Mouse (Mus musculus) midbrain, embryonic 15.5 days (tissue): ENCODE results near the gene Zcwpw1. TPM values are rescaled to one million over a fixed set of nuclear protein-coding genes. Genes with fewer than 3 reads are reported as not detected.
"Not testable (repeated sequence)": the region's sequence is repeated elsewhere in the genome, so short reads cannot be mapped to it uniquely, and the experiment has no call there.

Experiments used
- ATAC-seq: fragments of 200-750 bp; cut with Nextera tagmentation; replicated peaks from 2 replicates; pipeline ENCODE4 v1.8.0; 2017; ENCODE audit warnings: moderate TSS enrichment
- H3K27ac ChIP-seq: fragments of 300-500 bp; sonication (generic); 2 replicates; pipeline ENCODE4 v1.5.1; 2015; ENCODE audit warnings: mild to moderate bottlenecking, inconsistent platforms
- H3K27me3 ChIP-seq: fragments of 300-500 bp; sonication (generic); replicated peaks from 2 replicates; pipeline ENCODE4 v1.6.1; 2015; ENCODE audit warnings: inconsistent platforms
- H3K36me3 ChIP-seq: fragments of 300-500 bp; sonication (generic); replicated peaks from 2 replicates; pipeline ENCODE4 v1.6.1; 2015; ENCODE audit warnings: inconsistent platforms
- H3K4me1 ChIP-seq: fragments of 300-500 bp; sonication (generic); 2 replicates; pipeline ENCODE4 v1.6.1; 2015; ENCODE audit warnings: inconsistent platforms
- H3K4me2 ChIP-seq: fragments of 300-500 bp; sonication (generic); 2 replicates; pipeline ENCODE4 v1.6.1; 2015; ENCODE audit warnings: inconsistent platforms, mild to moderate bottlenecking, moderate library complexity
- H3K4me3 ChIP-seq: fragments of 300-500 bp; sonication (generic); 2 replicates; pipeline ENCODE4 v1.5.1; 2015; ENCODE audit warnings: mild to moderate bottlenecking, inconsistent platforms
- H3K9ac ChIP-seq: fragments of 300-500 bp; sonication (generic); 2 replicates; pipeline ENCODE4 v1.6.1; 2015; ENCODE audit warnings: mild to moderate bottlenecking, inconsistent platforms
- H3K9me3 ChIP-seq: fragments of 300-500 bp; sonication (generic); 2 replicates; pipeline ENCODE4 v1.6.1; 2016; ENCODE audit warnings: inconsistent platforms
- WGBS: fragments of 180-500 bp; shearing (Covaris S2); methylation state at CpG from one replicate; pipeline ENCODE4 v1.1.7; 2015; ENCODE audit warnings: mixed read lengths; 5-methylcytosine and 5-hydroxymethylcytosine counted together
- polyA plus RNA-seq: library from polyadenylated mRNA; unstranded; fragments of >200 nt; fragmentation: Nextera tagmentation; extraction: Ambion mirVana; gene quantifications from 2 replicates; pipeline ENCODE4 v1.2.1, GENCODE M21; 2015

The Zcwpw1 gene
- polyA plus RNA-seq, 1 experiment from 2014 or later, result 11.9 TPM

DNA sequence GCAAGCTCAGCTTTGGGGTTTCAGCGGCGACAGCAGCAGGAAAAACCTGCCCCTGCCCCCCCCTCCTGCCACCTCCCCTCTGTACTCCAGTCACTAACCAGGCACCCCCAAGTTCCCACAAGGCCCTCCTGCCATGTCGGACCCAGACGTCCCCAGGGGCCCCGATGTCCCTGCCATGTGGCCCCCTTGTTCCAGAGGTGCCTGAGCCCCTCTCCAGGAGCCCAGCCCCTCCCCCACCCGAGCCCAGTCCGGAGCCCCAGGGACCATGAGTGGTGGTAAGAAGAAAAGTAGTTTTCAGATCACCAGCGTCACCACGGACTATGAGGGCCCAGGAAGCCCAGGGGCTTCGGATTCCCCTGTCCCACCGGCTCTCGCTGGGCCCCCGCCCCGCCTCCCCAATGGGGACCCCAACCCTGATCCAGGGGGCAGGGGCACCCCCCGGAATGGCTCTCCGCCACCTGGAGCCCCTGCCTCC is 40.7 kb upstream of the Zcwpw1 start:
- Histone ChIP-seq H3K4me2 (peak overlapping the region; percentile 87), H3K9me3 (no peaks in the 10 kb centered on the region), H3K4me1 (peaks cover 43% of the 10 kb centered on the region), H3K9ac (peak overlapping the region; percentile 63), H3K36me3 (no peaks in the 10 kb centered on the region), H3K27me3 (no peaks in the 10 kb centered on the region), H3K27ac (peak overlapping the region; percentile 88), H3K4me3 (peak overlapping the region; percentile 60)
- under 1% methylated on average over 16 of the region's 16 CpGs for WGBS
- ATAC-seq, result no peak

DNA sequence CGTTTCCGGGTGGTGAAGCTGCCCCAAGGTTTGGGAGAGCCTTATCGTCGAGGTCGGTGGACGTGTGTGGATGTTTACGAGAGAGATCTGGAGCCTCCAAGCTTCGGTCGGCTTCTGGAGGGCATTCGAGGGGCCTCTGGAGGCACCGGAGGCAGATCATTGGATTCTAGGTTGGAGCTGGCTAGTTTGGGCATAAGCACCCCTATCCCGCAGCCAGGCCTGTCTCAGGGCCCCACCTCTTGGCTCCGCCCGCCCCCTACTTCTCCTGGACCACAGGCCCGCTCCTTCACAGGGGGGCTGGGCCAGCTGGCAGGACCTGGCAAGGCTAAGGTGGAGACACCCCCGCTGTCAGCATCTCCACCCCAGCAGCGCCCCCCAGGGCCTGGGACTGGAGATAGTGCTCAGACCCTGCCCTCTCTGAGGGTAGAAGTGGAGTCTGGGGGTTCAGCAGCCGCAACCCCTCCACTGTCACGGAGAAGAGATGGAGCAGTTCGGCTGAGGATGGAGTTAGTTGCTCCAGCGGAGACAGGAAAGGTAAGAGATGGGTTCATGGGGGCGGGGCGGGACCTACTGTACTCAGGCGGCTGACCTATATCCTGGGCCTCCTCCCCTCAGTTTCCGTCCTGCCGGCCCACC is 40.2 kb upstream of the Zcwpw1 start:
- H3K36me3 ChIP-seq, result no peaks in the 10 kb centered on the region

DNA sequence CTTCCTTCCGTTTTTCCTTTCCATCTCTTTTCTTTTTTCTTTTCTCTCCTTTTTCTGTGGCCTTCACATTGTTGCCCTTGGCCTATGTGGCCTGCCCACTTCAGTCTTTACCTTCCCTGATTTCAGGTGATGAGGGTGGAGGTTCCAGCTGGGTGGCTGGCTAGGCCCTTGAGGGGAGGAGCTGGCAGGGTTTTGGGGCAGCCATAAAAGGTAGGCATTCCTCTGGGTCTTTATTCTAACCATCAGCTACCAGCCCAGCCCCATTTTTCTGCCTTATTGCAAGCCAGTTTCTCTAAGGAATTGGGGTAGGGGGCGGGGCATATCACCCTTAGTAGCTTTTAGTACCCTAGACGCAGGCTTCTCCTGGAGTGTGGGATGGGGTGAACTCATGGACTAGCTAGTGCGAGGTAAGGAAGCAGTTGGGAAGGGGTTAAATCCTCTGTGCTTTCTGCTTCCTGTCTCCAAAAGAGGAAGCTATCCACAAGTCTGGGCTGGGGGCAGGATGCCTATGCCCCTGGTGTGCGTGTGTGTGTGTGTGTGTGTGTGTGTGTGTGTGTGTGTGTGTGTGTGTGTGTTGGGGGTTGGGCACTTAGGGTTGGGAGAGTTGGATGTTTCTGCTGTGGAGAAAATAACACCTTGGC is 39.3 kb upstream of the Zcwpw1 start:
- peak overlapping the region; percentile 87 for H3K4me2 ChIP-seq
- 0 out of 2 replicates have a peak overlapping the region, but pooled peaks have one; percentile 15 for H3K9ac ChIP-seq
- H3K4me1 ChIP-seq, result peaks cover 41% of the 10 kb centered on the region
- no peaks in the 10 kb centered on the region for H3K9me3 ChIP-seq
- peak overlapping the region; percentile 60 for H3K4me3 ChIP-seq
- no peak for ATAC-seq
- H3K27me3 ChIP-seq, result no peaks in the 10 kb centered on the region
- peak overlapping the region; percentile 40; the same call in 1 of the 2 replicates for H3K27ac ChIP-seq
- H3K36me3 ChIP-seq, result no peaks in the 10 kb centered on the region
- 37% methylated on average over 5 of the region's 5 CpGs for WGBS

More for the DNA sequence above, 40.2 kb upstream of the Zcwpw1 start:
- H3K4me2 ChIP-seq, result peak overlapping the region; percentile 87
- peak overlapping the region; percentile 63 for H3K9ac ChIP-seq
- 8% methylated on average over 26 of the region's 26 CpGs for WGBS
- no peaks in the 10 kb centered on the region for H3K9me3 ChIP-seq
- H3K4me1 ChIP-seq, result peaks cover 41% of the 10 kb centered on the region
- H3K27me3 ChIP-seq, result no peaks in the 10 kb centered on the region
- H3K4me3 ChIP-seq, result peak overlapping the region; percentile 60
- no peak for ATAC-seq
- peak overlapping the region; percentile 88 for H3K27ac ChIP-seq

DNA sequence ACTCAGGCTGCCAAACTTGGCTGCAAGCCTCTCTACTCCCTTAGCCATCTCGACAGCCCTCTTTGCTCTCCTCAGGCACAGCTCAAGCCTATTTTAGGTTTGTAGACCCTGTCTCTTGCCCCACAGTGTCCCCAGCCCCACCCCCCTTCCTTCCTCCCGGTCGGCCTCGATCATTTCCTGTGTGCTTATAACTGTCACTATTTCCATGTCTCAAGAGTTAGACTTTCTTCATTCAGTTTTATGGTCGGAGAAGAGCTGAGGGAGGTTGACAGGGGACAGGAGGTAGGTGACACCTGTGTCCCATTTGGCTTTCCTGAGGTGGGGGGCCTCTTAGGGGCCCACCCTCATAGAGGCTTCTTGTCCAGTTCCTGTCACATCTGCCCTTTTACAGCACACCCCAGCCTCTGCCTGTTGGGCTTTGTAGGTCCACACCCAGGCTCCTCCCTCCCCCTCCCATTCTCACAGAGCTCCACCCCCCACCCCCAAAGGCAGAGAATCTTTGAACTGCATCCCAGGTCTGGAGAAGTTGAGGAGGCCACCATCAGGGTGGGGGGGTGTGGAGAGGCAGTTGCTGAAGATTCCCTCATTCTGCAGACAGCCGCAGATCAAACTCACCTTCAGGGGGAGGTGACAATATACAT is 38.3 kb upstream of the Zcwpw1 start:
- peaks cover 41% of the 10 kb centered on the region for H3K4me1 ChIP-seq
- WGBS, result 81% methylated on average over 6 of the region's 6 CpGs
- no peak overlapping the region for H3K4me3 ChIP-seq
- no peaks in the 10 kb centered on the region for H3K27me3 ChIP-seq
- no peak overlapping the region for H3K9ac ChIP-seq
- no peak for ATAC-seq
- H3K4me2 ChIP-seq, result peak overlapping the region; percentile 87; the same call in 1 of the 2 replicates
- no peaks in the 10 kb centered on the region for H3K9me3 ChIP-seq
- H3K27ac ChIP-seq, result no peak overlapping the region
- no peaks in the 10 kb centered on the region for H3K36me3 ChIP-seq

DNA sequence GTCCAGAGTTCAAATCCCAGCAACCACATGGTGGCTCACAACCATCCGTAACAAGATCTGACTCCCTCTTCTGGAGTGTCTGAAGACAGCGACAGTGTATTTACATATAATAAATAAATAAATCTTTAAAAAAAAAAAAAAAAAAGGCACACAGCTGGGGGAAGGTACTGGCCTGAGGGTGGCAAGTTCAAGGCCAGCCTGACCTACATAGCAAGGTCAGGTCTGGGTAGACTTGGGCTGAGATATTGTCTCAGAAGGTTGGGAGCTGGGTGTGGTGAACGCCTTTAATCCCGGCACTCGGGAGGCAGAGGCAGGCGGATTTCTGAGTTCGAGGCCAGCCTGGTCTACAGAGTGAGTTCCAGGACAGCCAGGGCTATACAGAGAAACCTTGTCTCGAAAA is 37.4 kb upstream of the Zcwpw1 start:
- not testable (repeated sequence) for H3K4me3 ChIP-seq, H3K36me3 ChIP-seq, ATAC-seq, H3K9ac ChIP-seq, H3K27ac ChIP-seq, H3K9me3 ChIP-seq, H3K4me2 ChIP-seq, H3K27me3 ChIP-seq
- WGBS, result 97% methylated on average over 7 of the region's 8 CpGs
- peaks cover 41% of the 10 kb centered on the region for H3K4me1 ChIP-seq

DNA sequence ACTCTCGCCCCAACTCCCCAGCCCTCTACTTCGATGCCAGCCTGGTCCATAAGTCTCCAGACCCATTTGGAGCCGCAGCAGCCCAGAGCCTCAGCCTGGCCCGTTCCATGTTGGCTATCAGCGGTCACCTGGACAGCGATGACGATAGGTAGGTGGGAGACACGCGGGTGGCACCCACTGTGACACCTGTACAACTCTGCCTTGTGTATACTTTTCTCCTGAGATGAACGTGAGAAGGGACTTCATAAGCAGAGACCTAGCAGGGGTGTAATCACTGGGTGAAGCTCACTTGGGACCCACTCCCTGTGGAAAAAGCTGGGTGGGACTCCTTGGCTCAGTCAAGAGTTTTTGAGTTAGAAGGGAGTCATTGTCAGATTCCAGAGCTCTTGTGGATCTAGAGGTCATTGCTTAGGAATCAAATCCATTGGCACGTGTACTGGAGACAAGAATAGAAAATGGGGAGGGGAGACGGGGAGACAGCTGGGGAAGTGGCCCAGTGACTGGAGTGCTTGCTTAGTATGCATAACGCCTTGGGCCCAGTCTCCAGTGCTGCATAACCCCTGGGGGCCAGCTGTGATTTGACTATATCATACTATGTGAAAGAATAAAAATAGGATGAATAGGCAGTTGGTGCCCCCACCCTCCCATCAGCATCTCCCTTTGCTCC is 36.2 kb upstream of the Zcwpw1 start:
- Histone ChIP-seq H3K4me2 (no peak overlapping the region), H3K4me3 (no peak overlapping the region), H3K36me3 (no peaks in the 10 kb centered on the region), H3K27ac (no peak overlapping the region), H3K4me1 (peaks cover 37% of the 10 kb centered on the region), H3K9ac (no peak overlapping the region), H3K9me3 (no peaks in the 10 kb centered on the region), H3K27me3 (no peaks in the 10 kb centered on the region)
- 90% methylated on average over 13 of the region's 13 CpGs for WGBS
- no peak for ATAC-seq

DNA sequence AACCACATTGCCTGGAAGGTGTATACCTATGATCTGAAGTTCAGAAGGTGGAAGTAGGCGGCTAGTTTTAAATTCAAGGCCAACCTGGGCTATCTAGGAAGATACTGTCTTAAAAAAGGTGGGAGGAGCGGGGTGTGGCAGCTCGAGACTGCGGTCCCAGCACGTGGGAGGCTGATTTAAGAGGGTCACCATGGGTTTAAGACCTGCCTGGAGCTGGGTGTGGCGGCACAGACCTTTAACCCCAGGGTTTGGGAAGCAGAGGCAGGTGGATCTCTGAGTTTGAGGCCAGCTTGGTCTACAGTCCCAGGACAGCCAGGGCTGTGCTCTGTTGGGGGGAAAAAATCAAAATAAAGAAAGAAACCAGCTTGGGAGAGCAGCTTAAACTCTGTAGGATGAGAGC is 35.6 kb upstream of the Zcwpw1 start:
- Histone ChIP-seq H3K4me2 (no peak overlapping the region), H3K4me1 (peaks cover 34% of the 10 kb centered on the region), H3K27me3 (no peaks in the 10 kb centered on the region), H3K36me3 (no peaks in the 10 kb centered on the region), H3K4me3 (no peak overlapping the region), H3K9ac (no peak overlapping the region), H3K27ac (no peak overlapping the region), H3K9me3 (no peaks in the 10 kb centered on the region)
- 90% methylated on average over 6 of the region's 6 CpGs for WGBS
- ATAC-seq, result no peak

DNA sequence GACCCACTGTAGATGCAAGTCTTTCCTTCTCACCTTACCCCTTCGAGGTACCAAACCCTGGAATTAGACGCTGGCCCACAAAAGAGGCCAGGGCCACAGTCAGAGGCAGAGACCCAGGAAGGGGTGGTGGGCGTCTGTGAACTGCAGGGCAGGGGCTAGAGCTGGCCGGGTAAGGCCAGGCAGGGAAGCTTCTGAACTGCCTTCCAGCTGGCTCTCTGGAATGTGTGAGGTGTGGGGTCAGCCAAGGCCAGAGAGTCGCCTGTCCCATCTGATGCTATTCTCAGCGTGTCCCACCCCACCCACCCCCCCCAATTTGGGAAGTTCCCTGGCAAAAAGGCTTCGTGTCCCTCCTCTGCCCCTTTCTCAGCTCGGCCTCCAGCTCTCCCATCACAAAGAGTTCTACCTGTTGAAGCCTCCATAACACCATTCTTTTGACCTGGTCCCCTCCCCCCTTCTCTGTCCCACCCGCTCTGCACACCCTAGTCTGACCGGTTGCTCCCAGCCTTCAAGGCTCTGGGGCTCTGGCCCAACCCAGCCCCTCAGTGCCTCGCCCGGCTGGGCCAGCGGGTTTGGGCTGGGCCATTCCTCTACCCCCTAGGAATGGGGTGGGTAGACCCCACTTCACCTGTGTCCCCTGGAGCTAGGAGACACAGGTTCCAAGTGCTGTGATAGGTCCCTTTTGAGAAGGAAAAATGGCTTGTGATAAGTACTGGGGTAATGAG is 34.3 kb upstream of the Zcwpw1 start:
- Histone ChIP-seq H3K9me3 (no peaks in the 10 kb centered on the region), H3K4me2 (no peak overlapping the region), H3K27me3 (no peaks in the 10 kb centered on the region), H3K36me3 (no peaks in the 10 kb centered on the region), H3K9ac (no peak overlapping the region), H3K27ac (no peak overlapping the region), H3K4me3 (no peak overlapping the region), H3K4me1 (peaks cover 33% of the 10 kb centered on the region)
- ATAC-seq, result no peak
- WGBS, result 87% methylated on average over 13 of the region's 13 CpGs

DNA sequence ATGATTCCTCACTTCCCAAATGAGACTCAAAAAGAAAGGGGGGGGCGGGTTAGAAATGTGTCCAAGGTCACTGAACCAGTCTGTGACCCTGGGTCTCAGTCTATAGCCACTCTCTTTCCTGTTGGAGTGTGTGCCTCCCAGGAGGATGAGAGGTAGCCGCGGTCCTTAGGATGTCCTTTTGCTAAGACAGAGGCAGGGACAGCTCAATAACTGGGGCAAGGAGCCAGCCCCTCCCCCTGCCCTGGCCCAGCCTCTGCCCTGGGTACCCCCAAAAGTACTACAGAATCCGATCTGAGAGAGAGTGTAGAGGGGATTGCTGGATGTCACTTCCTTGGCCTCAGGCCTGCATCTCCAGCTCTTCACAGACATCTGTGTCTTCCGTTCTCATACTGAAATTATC is 32.2 kb upstream of the Zcwpw1 start:
- Histone ChIP-seq H3K27me3 (no peaks in the 10 kb centered on the region), H3K4me1 (peaks cover 27% of the 10 kb centered on the region), H3K36me3 (no peaks in the 10 kb centered on the region), H3K9ac (no peak overlapping the region), H3K4me2 (no peak overlapping the region), H3K4me3 (no peak overlapping the region), H3K9me3 (no peaks in the 10 kb centered on the region), H3K27ac (no peak overlapping the region)
- ATAC-seq, result no peak
- WGBS, result 78% methylated on average over 5 of the region's 5 CpGs

DNA sequence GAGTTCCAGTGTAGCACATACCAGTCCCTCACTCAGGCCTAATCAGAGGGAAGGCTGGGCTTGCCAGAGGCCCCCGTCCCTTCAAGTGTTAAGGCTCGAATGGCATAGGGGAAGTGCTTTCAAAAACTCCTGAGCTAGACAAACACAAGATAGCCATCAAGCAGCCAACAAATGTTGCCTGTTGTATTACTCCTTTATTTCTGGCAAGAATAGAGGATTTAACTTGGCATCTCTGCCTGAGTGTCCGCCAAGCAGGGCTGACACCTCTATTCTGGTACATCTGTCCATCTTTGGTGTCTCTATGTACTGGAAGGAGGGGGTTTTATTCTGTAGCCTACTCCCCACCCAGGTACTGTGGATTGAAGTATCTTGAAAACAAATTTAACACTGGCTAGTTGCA is 31.5 kb upstream of the Zcwpw1 start:
- no peaks in the 10 kb centered on the region for H3K27me3 ChIP-seq
- ATAC-seq, result no peak
- H3K9ac ChIP-seq, result no peak overlapping the region
- H3K36me3 ChIP-seq, result no peaks in the 10 kb centered on the region
- H3K27ac ChIP-seq, result peak overlapping the region; percentile 15; the same call in 1 of the 2 replicates
- H3K4me1 ChIP-seq, result peaks cover 27% of the 10 kb centered on the region
- WGBS, result 64% methylated on average over 3 of the region's 3 CpGs
- no peaks in the 10 kb centered on the region for H3K9me3 ChIP-seq
- no peak overlapping the region for H3K4me2 ChIP-seq
- H3K4me3 ChIP-seq, result no peak overlapping the region

DNA sequence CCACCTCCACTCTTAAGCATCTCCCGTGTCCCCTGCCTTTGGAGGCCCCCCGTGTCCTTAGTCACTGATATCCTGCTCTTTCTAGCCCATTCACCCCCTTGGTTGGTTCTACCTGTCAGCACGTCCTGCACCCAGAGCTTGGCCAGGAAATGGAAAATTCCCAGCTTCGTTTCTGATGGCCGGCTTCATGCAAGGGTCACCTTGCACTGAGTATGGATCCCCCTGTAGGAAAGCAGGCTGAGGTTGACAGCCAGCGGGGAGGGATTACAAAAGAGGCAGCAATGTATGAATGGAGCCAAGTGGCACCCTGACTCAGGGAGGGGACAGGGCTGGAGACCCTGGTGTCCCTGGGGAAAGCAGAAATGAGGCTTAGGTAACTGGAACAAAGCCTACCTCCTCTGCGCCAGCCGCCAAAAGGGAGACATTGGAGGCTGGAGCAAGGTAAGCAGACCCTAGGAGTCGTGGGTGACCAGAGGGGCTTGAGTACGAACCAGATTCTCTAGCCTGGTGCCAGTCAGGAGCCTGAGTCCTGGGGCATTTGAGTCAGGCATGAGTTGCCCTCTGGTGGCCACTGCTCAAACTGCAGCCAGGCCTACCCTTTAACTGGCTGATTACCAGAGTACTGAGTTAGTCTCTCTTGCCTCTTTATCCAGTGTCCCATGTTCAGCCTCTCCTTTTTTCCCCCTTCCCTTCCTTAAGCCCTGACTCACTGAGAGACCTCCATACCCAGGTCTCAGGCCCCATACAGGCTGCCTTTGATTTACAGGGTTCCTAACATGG is 30.5 kb upstream of the Zcwpw1 start:
- no peaks in the 10 kb centered on the region for H3K9me3 ChIP-seq
- no peak overlapping the region for H3K4me3 ChIP-seq
- 0 out of 2 replicates have a peak overlapping the region, but pooled peaks have one; percentile 14 for H3K9ac ChIP-seq
- H3K27ac ChIP-seq, result peak overlapping the region; percentile 42; the same call in 1 of the 2 replicates
- peak; percentile 51 for ATAC-seq
- peaks cover 27% of the 10 kb centered on the region for H3K4me1 ChIP-seq
- H3K27me3 ChIP-seq, result no peaks in the 10 kb centered on the region
- no peaks in the 10 kb centered on the region for H3K36me3 ChIP-seq
- WGBS, result 45% methylated on average over 10 of the region's 10 CpGs
- no peak overlapping the region for H3K4me2 ChIP-seq
